Mouse (Mus musculus) embryonic facial prominence, embryonic 15.5 days (tissue): ENCODE results near the gene Pla2g4b. TPM values are rescaled to one million over a fixed set of nuclear protein-coding genes. Genes with fewer than 3 reads are reported as not detected.

ENCODE experiments used
- ATAC-seq: fragments of 200-750 bp; cut with Nextera tagmentation; 2 replicates; pipeline ENCODE4 v1.8.0; 2017; ENCODE audit warnings: low read depth, moderate TSS enrichment; ENCODE audit not compliant: insufficient number of reproducible peaks, low FRiP score, low TSS enrichment
- H3K27ac ChIP-seq: fragments of 300-500 bp; sonication (generic); replicated peaks from 2 replicates; pipeline ENCODE4 v1.5.1; 2015; ENCODE audit warnings: mild to moderate bottlenecking, inconsistent platforms
- H3K27me3 ChIP-seq: fragments of 300-500 bp; sonication (generic); 2 replicates; pipeline ENCODE4 v1.6.1; 2015; ENCODE audit warnings: inconsistent platforms
- H3K36me3 ChIP-seq: fragments of 300-500 bp; sonication (generic); 2 replicates; pipeline ENCODE4 v1.6.1; 2015; ENCODE audit warnings: mild to moderate bottlenecking, inconsistent platforms
- H3K4me1 ChIP-seq: fragments of 300-500 bp; sonication (generic); 2 replicates; pipeline ENCODE4 v1.6.1; 2015; ENCODE audit warnings: inconsistent platforms
- H3K4me2 ChIP-seq: fragments of 300-500 bp; sonication (generic); replicated peaks from 2 replicates; pipeline ENCODE4 v1.6.1; 2015; ENCODE audit warnings: mild to moderate bottlenecking, inconsistent platforms
- H3K4me3 ChIP-seq: fragments of 300-500 bp; sonication (generic); replicated peaks from 2 replicates; pipeline ENCODE4 v1.5.1; 2015; ENCODE audit warnings: mild to moderate bottlenecking, inconsistent platforms
- H3K9ac ChIP-seq: fragments of 300-500 bp; sonication (generic); 2 replicates; pipeline ENCODE4 v1.6.1; 2015; ENCODE audit warnings: inconsistent platforms
- H3K9me3 ChIP-seq: fragments of 300-500 bp; sonication (generic); replicated peaks from 2 replicates; pipeline ENCODE4 v1.6.1; 2016; ENCODE audit warnings: inconsistent platforms
- WGBS: fragments of 180-500 bp; shearing (Covaris S2); methylation state at CpG from one replicate; pipeline ENCODE4 v1.1.7; 2015; 5-methylcytosine and 5-hydroxymethylcytosine counted together
- polyA plus RNA-seq: library from polyadenylated mRNA; unstranded; fragments of >200 nt; fragmentation: Nextera tagmentation; extraction: Ambion mirVana; gene quantifications from 2 replicates; pipeline ENCODE4 v1.2.1, GENCODE M21; 2015

Pla2g4b gene
- polyA plus RNA-seq, 1 experiment from 2014 or later, result 3.8 TPM

DNA sequence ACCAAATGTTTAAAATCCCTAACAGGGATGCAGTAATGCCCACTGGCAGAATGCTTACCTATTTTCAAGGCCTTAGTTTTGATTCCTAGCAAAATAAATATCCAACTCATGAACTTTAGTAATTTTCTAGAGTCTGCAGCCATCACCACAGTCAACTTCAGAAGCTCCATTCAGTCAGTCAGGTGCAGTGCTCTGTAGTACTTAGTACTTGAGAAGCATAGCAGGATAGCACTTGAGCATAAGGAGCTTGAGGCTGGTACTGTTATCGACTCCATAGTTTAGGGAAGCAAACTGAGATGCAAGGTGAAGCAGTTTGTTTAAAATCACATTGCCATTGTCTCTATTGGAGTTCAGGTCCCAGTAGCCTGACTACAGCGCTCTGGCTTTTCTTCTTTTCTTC, 33.5 kb upstream of the Pla2g4b start:
- Histone ChIP-seq H3K9me3 (no peaks in the 10 kb centered on the region), H3K36me3 (peaks cover 21% of the 10 kb centered on the region), H3K4me3 (no peak overlapping the region), H3K4me2 (no peak overlapping the region), H3K4me1 (peaks cover 33% of the 10 kb centered on the region), H3K9ac (no peak overlapping the region), H3K27ac (no peak overlapping the region), H3K27me3 (no peaks in the 10 kb centered on the region)
- WGBS, result 94% methylated on average over 2 of the region's 2 CpGs
- no peak for ATAC-seq

DNA sequence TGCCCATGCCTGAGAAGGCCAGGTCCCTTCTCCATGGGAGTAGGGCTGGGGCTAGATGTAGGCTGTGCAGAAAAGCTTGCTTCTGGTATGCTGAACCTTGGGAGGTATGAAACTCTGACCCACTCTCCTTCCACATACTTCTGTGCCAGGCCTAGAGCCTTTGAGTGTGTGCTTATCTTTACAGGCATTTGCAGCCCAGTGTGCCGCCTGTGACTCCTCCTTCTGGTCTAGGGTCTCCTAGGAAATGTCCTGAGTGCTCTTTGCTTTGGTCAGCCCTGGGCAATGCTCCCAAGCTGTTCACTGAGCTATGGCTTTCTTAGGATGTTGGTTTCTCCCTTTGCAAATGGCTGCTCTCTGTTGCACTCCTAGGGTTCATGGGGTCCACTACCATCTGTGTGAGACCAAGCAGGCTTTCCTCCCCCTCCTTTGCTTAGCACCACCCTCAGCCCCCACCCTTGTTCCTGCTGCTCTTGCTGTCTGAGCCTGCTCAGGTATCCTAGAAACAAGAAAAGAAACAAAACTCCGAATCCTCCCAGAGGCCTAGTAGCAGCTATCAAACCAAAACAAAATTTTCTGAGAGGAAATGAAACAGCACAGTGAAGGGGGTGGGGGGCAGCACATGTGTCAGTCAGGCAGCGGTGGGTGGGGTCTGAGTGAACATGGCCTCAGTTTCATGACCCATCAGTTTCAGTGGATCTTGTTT, 32.2 kb upstream of the Pla2g4b start:
- peak overlapping the region; percentile 11; the same call in 1 of the 2 replicates for H3K27ac ChIP-seq
- 64% methylated on average over 3 of the region's 3 CpGs for WGBS
- ATAC-seq, result peak; percentile 47; the same call in 1 of the 2 replicates
- no peaks in the 10 kb centered on the region for H3K27me3 ChIP-seq
- no peak overlapping the region for H3K9ac ChIP-seq
- no peak overlapping the region for H3K4me2 ChIP-seq
- H3K4me3 ChIP-seq, result no peak overlapping the region
- H3K9me3 ChIP-seq, result no peaks in the 10 kb centered on the region
- H3K4me1 ChIP-seq, result peaks cover 21% of the 10 kb centered on the region
- H3K36me3 ChIP-seq, result peaks cover 30% of the 10 kb centered on the region

- Histone ChIP-seq H3K36me3 (peaks cover 30% of the 10 kb centered on the region), H3K27ac (no peak overlapping the region), H3K4me2 (no peak overlapping the region), H3K4me3 (no peak overlapping the region), H3K9me3 (no peaks in the 10 kb centered on the region), H3K9ac (no peak overlapping the region), H3K27me3 (no peaks in the 10 kb centered on the region), H3K4me1 (peaks cover 13% of the 10 kb centered on the region)
- WGBS, result 67% methylated on average over 4 of the region's 4 CpGs
- ATAC-seq, result no peak
These were observed 31.3 kb upstream of the Pla2g4b start for GRCm38 (mm10) chr2:120001956-120002355.

DNA sequence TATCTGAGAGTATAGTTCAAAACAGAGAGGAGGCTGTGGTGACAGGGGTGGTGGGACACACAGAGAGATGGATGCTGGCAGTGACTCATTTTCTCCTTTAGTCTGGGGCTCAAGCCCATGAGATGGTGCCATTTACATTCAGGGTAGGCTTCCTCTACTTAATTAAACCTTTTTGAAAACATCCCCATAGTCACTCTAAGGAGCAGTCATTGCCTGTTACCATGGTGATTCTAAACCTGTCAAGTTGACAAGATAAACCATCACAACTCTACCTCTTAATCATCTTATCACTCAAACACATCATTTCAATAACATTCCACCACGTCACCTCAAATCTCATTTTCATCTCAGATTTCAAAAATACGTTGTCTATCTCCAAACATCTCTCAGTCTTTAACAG, 29.2 kb upstream of the Pla2g4b start:
- peaks cover 22% of the 10 kb centered on the region for H3K36me3 ChIP-seq
- H3K4me1 ChIP-seq, result 0 out of 2 replicates have a peak, but pooled peaks cover 9% of the 10 kb centered on the region
- no peak overlapping the region for H3K4me2 ChIP-seq
- no peaks in the 10 kb centered on the region for H3K9me3 ChIP-seq
- no peak for ATAC-seq
- no peak overlapping the region for H3K9ac ChIP-seq
- no peak overlapping the region for H3K27ac ChIP-seq
- WGBS, result 73% methylated on average over 2 of the region's 2 CpGs
- H3K27me3 ChIP-seq, result no peaks in the 10 kb centered on the region
- H3K4me3 ChIP-seq, result no peak overlapping the region

- no peak for ATAC-seq
- Histone ChIP-seq H3K9ac (no peak overlapping the region), H3K27me3 (no peaks in the 10 kb centered on the region), H3K27ac (no peak overlapping the region), H3K4me1 (0 out of 2 replicates have a peak, but pooled peaks cover 6% of the 10 kb centered on the region), H3K4me3 (no peak overlapping the region), H3K36me3 (peaks cover 17% of the 10 kb centered on the region; the same call in 1 of the 2 replicates), H3K4me2 (no peak overlapping the region), H3K9me3 (no peaks in the 10 kb centered on the region)
- 96% methylated on average over 7 of the region's 7 CpGs for WGBS
These were observed 26.5 kb upstream of the Pla2g4b start for GRCm38 (mm10) chr2:120006696-120007095.

DNA sequence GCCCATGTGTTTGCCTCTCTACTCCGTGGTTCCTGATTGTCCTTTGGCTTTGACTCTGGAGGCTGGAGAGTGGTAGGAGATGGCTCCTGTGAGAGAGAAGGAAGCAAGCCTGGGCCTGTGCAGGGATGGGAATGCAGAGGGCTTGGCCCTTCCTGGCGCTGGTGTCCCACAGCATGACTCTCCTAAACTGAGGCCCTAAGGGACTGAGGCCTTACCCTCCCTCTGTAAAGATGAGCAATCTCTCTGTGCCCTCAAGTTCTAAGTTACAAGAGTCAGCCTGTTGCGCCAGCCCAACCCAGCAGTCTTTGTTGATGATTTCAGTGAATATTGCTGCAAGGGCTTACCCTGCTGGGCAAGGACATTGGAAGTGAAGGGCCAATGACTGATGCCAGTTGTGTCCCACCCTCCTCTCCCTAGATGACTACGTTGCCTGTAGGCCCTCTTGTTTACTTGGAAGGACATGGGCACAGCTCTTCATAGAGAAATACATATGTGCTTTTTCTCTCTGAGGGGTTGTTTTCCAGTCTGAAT, 25.5 kb upstream of the Pla2g4b start:
- H3K36me3 ChIP-seq, result peaks cover 20% of the 10 kb centered on the region
- no peak overlapping the region for H3K4me2 ChIP-seq
- no peak overlapping the region for H3K27ac ChIP-seq
- no peak overlapping the region for H3K4me3 ChIP-seq
- no peak overlapping the region for H3K9ac ChIP-seq
- H3K9me3 ChIP-seq, result no peaks in the 10 kb centered on the region
- H3K27me3 ChIP-seq, result no peaks in the 10 kb centered on the region
- WGBS, result 54% methylated on average over 4 of the region's 4 CpGs
- H3K4me1 ChIP-seq, result 0 out of 2 replicates have a peak, but pooled peaks cover 6% of the 10 kb centered on the region
- no peak for ATAC-seq

GRCm38 (mm10) chr2:120008672-120009071, 24.5 kb upstream of the Pla2g4b start:
- Histone ChIP-seq H3K27me3 (no peaks in the 10 kb centered on the region), H3K36me3 (peaks cover 25% of the 10 kb centered on the region), H3K4me1 (0 out of 2 replicates have a peak, but pooled peaks cover 6% of the 10 kb centered on the region), H3K27ac (no peak overlapping the region), H3K9ac (no peak overlapping the region), H3K4me3 (no peak overlapping the region), H3K4me2 (no peak overlapping the region), H3K9me3 (no peaks in the 10 kb centered on the region)
- 52% methylated on average over 4 of the region's 4 CpGs for whole genome bisulfite sequencing
- ATAC-seq, result no peak

GRCm38 (mm10) chr2:120011462-120012200, 21.6 kb upstream of the Pla2g4b start:
- Histone ChIP-seq H3K9me3 (no peaks in the 10 kb centered on the region), H3K4me2 (no peak overlapping the region), H3K36me3 (peaks cover 31% of the 10 kb centered on the region), H3K27ac (no peak overlapping the region), H3K27me3 (no peaks in the 10 kb centered on the region), H3K4me1 (0 out of 2 replicates have a peak, but pooled peaks cover 6% of the 10 kb centered on the region), H3K4me3 (no peak overlapping the region), H3K9ac (no peak overlapping the region)
- WGBS, result 74% methylated on average over 8 of the region's 8 CpGs
- peak; percentile 29; the same call in 1 of the 2 replicates for ATAC-seq

DNA sequence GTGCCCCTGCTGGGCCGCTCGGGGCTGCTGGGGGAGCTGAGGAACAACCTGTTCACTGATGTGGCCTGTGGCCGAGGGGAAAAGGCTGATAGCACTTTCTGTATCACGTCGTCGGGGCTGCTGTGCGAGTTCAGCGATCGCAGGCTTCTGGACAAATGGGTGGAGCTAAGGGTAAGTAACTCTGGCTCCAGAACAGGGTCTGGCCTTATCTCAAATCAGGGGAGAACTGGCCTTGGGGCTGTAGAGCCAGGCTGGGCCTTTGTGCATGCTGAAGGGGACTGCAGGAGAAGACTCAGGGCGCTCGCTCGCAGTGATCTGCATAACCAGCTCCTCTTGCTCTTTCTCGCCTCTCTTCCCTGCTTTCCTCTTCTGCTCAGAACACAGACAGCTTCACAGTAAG, 20.3 kb upstream of the Pla2g4b start:
- 83% methylated on average over 13 of the region's 13 CpGs for WGBS
- H3K4me1 ChIP-seq, result 0 out of 2 replicates have a peak, but pooled peaks cover 2% of the 10 kb centered on the region
- H3K9me3 ChIP-seq, result no peaks in the 10 kb centered on the region
- ATAC-seq, result no peak
- no peaks in the 10 kb centered on the region for H3K27me3 ChIP-seq
- H3K36me3 ChIP-seq, result peaks cover 44% of the 10 kb centered on the region
- H3K4me3 ChIP-seq, result no peak overlapping the region
- H3K27ac ChIP-seq, result no peak overlapping the region
- no peak overlapping the region for H3K4me2 ChIP-seq
- no peak overlapping the region for H3K9ac ChIP-seq

DNA sequence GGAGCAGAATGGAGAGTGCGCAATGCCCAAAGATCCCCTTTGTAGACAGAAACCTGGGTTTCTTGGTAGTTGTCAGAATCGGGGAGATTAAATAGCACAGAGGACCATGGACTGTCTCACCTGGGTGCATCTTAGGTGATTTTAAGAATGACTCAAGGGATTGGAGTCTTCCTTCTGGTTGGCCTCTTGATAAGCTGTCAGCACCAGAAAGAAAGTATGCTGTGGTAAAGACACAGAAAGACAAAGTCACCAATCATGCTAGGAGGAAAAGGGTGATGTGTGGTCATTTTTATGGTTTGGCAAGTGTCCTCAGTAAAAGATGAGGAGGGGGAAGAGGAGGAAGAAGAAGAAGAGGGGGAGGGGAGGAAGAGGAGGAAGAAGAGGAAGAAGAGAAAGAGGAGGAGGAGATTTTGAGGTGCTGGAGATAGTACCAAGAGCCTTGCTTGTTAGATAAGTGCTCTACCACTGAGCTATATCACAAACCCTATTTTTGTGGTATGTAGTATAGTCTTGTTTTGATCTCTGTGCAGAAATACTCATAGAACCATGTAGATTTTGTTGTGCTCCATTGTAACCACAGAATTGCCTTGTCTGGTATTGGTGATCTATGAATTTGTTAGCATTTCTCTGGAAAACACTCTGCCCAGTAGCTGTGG, 19.3 kb upstream of the Pla2g4b start:
- Histone ChIP-seq H3K9me3 (no peaks in the 10 kb centered on the region), H3K27ac (no peak overlapping the region), H3K4me1 (no peaks in the 10 kb centered on the region), H3K4me2 (no peak overlapping the region), H3K36me3 (peaks cover 54% of the 10 kb centered on the region), H3K9ac (no peak overlapping the region), H3K4me3 (no peak overlapping the region), H3K27me3 (no peaks in the 10 kb centered on the region)
- no peak for ATAC-seq
- WGBS, result 87% methylated on average over 2 of the region's 2 CpGs

DNA sequence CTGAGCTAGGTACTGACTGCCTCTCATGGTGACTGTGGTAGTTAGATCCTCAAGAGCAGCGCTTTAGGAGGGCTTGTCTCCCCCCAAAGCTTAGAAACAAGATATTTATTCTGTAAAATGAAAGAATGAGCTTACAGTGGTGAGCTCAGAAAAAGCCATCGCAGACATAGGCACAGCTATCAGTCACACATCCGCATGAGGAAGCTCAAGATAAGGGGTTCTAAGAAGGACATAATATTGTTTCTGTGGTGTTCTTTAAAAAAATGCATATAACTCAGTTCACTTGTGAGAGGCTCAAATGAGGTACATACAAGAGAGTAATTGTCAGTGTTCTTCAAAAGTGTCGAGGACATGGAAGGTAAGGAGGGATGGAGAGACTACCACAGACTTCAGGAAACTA, 17.3 kb upstream of the Pla2g4b start:
- H3K27ac ChIP-seq, result no peak overlapping the region

More for the DNA sequence above, 17.3 kb upstream of the Pla2g4b start:
- no peak for ATAC-seq
- no peak overlapping the region for H3K9ac ChIP-seq
- no peak overlapping the region for H3K4me3 ChIP-seq
- peaks cover 74% of the 10 kb centered on the region for H3K36me3 ChIP-seq
- WGBS, result 87% methylated on average over 4 of the region's 4 CpGs
- H3K4me1 ChIP-seq, result no peaks in the 10 kb centered on the region
- no peaks in the 10 kb centered on the region for H3K9me3 ChIP-seq
- H3K4me2 ChIP-seq, result no peak overlapping the region
- no peaks in the 10 kb centered on the region for H3K27me3 ChIP-seq
